Mouse (Mus musculus) liver, postnatal 0 days (tissue): ENCODE results near the gene Ankrd40.

Source experiments
- CTCF ChIP-seq: sonication (generic); IDR thresholded peaks from 2 replicates; pipeline ENCODE4 v1.5.1; 2016; ENCODE audit warnings: antibody characterized with exemption, low read depth
- EP300 ChIP-seq: IDR thresholded peaks from 2 replicates; pipeline ENCODE4 v1.6.1; 2016; ENCODE audit warnings: antibody characterized with exemption, low read depth, mild to moderate bottlenecking

DNA sequence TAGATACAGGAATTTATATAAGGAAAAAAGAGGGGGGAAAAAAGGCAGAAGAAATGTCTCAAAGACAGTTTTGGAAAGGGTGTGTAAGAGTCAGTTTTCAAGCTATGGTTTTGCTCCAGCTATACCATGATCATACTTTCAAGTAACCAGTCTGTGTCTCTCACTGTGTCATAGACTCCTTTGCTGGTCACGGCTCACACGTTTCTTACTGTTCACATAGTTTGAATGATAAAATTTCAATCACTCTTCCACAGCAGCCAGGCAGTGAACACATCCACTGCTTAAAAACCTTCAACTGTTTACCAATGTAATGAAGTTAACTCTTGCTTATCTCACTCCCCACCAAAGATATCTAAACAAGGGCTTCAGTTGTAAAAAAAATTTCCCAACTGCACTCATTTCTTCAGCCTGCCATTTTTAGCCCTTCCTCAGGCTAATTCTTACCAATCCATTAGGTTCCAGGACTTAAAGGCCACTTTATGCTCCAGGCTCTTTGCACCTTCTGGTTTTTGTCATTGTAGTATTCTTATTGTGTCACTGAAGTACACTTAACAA is 13.6 kb upstream of the Ankrd40 start:
- TF ChIP-seq CTCF: no peak
- no peak for TF ChIP-seq EP300
